Mouse (Mus musculus): Measurements from ENCODE around the gene Pcnx. TPM values are rescaled to one million over a fixed set of nuclear protein-coding genes. Genes with fewer than 3 reads are reported as not detected.

The Pcnx gene
- 10 to 100 TPM; 71.6 to 86.7 TPM for total RNA-seq (2021)

DNA sequence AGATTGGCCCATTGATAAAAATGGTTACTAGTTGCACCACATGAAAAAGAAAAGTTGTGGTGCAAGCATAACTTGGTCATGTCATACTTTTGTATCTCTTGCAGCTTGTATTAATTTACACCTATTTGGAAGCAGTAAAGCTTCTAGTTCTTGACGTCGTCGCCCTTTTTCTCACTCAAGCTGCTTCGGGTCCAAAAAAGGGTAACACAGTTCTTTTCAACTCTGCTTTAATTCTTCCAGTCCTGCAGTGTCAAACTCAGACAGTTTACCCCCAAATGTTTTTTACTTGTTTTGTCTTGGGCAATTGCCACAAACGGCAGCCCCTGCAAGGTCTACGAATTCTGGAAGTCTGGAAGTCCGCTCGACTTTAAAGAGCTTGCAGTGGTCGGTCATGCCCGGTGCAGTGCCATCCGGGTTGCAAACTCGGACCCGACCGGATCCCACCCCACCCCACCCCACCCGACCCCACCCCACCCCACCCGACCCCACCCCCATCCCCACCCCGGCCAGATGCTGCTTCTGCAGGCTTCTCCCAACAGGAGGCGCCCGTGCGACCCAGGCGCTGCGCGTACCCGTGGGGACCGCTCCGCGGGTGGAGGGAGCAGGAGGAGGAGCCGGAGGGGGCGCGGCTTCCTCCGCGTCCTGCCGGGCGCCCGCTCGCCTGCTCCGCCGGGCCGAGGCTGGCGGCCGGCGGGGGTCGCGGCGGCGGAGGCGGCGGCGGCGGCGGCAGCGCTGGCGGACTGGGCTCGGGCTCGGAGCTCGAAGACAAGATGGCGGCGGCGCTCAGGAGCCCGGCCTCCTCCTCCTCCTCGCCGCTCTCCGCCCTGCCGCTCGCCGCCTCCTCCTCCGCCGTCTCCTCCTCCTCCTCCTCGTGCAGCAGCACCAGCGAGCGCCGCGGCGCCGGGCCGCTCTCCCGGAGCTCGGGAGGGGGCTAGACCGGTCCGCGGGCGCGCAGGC is at the start of gene Pcnx:
TSS of gene Pcnx (plus strand) at position 673 of the 957 bp plus-strand sequence.
- DNase-seq: peak; percentile 94

DNA sequence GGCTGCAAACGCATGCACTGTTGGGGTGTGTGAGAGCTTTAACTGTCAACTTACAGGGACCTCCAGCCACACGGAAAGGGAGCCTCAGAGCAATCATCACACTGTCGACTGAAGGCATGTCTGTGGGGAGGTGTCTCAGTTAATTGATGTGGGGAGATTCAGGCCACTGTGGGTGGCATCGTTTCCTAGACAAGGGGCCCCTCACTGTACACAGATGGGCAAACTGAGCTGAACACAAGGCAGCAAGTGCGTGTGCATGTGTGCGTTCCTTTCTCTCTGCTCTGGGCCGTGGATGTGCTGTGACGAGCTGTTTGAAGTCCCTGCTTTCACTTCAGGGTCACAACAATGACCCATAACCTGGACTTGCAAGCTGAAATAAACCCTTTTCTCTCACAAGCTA is 49.4 kb upstream of the Pcnx start:
- no peak for DNase-seq

DNA sequence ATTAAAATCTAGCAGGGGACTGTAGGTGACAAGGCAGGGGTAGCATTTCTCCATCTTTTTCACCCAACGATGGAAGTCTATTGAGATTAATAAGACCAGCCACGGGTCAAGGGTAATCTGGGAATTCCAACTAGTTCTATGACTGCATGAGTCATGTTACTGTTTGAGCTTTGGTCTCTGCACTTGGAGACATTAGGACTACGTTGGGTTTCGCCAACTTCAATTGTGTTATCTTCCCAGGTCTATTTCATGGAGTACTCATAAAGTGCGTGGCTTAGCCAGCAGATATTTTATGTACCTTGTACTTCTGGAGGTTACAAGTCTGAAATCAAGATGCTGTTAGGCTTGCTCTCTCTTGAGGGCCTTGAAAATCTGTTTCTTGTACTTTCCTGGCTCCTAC is 45.1 kb upstream of the Pcnx start:
- no peak for DNase-seq

DNA sequence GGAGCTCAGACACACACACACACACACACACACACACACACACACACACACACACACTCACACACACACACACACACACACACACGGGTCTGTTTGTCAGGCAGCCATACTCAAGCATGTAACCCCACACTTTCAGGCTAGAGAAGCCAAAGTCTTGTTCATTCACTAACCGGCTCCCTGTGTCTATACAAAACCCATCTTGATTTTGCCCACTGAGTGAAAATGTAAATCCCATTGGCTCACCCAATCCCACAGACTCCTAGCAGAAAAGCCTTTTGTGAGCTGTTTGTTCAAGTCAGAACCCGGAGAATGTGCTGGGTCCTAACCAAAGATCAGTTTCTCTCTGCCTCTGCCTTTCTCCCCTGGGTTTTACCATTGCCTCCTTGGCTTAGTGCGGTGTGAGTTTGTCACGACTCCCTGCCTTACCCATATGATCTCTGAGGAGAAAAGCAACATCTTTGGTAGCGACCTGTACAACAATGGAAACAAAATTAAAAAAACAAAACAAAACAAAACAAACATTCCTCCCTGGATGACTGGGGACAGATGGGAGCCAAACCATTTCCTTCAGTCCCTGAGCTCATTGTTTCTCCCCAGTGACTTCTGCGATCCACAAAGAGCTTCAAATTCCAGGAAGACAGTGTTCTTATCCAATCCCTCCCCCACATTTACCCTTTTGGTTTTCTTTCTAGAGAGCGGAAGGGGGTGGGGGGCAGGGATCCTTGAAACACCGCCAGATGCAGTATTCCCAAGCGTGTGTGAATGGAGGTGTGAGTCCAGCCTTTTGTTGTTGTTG is 43.3 kb upstream of the Pcnx start:
- DNase-seq: peak; percentile 35

DNA sequence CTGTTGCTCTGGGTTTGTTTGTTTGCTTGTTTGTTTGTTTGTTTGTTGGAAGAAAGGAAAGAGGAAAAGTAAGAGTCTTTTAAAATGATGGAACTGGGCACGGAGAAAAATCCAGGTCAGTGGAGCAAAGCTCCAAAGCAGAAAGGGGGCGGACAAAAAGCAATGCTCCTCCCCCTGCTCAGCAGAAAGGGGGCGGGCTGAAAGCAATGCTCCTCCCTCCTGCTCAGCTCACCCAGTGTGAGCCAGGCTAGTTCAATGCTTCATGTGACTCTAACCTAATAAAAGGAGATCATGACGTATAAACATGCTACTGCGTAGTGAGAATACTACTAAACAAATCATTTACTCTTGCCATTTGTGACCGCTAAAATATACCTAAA is 42.7 kb upstream of the Pcnx start:
- no peak for DNase-seq

DNA sequence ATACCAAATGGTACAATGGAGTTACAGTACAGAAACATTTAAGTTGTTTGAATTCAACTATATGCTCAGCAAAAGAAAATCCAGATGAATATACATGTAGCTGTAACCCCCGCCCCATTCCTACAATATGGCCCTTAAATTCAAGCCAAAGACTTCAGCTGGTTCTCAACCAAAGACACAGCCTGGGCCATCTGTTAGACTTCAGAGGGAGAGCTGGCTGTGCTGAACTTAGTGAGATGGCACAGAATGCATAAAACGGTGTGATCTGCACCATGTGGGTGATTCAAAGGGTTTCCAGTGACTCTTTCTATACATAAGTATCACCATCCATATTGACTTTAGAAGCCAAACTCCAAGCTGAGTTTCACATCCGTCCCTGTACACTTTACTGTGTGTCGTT is 39.1 kb upstream of the Pcnx start:
- no peak for DNase-seq

DNA sequence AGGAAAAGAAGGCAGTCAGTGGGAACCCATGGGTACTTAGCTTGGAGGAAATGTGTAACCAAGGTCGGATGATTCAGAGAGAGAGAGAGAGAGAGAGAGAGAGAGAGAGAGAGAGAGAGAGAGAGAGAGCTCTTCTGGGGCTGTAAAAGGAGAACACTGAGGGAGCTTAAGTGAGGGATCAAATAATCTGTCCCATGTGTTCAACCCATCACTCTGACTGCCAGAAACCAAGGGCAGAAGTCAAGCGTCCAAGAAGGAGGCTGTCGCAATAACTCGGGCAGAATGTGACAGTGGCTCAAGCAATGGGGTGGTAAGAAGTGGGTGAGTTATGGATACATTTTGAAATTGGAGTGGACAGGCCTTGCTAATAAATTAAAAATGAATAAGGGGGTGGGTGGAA is 37.6 kb upstream of the Pcnx start:
- DNase-seq: no peak

DNA sequence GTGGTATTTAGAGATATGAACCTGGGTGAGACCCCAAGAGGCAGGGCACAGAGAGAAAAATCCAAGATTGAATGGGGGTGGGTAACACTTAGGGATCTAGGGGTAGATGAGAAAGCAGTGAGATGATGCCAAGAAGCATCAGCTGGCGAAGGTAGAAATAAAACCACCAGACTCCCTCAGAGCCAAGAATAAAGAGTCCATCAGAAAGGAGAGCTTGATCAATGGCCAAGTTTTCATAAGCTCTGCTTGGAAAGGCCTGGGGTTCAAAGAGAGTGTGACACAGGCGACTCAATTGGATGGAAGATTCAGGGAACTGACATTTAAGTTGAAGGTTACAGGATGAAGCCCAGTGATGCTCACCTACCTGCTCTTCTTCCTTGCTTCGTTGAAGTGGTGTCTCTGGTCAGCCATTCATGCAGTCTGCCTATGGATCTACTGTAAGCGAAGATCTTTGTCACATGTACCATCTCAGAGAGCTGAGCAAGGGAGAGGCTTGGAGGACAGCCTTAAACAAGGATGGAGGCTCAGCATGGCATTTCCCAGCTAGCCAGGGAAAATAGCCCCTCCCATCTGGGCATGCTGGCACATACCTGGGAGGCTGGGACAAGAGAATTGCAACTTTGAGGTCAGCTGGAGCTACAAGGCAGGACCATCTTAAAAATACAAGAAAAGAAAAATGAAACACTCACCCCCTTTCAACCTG is 36.9 kb upstream of the Pcnx start:
- DNase-seq: no peak

DNA sequence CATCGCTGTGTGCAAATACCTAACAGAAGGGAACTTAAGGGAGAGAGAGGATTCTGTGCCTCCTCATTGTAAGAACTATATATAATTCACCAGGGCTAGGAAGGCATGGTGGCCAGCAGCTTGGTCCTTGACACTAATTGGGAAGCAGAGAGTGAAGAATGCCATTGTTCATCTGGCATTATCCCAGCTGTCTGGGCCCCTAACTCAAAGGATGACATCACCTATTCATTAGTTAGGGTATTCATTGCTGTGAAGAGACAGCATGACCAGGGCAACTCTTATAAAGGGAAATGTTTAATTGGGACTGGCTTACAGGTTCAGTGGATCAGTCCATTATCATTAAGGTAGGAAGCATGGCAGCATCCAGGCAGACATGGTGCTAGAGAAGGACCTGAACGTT is 31.5 kb upstream of the Pcnx start:
- DNase-seq: no peak

DNA sequence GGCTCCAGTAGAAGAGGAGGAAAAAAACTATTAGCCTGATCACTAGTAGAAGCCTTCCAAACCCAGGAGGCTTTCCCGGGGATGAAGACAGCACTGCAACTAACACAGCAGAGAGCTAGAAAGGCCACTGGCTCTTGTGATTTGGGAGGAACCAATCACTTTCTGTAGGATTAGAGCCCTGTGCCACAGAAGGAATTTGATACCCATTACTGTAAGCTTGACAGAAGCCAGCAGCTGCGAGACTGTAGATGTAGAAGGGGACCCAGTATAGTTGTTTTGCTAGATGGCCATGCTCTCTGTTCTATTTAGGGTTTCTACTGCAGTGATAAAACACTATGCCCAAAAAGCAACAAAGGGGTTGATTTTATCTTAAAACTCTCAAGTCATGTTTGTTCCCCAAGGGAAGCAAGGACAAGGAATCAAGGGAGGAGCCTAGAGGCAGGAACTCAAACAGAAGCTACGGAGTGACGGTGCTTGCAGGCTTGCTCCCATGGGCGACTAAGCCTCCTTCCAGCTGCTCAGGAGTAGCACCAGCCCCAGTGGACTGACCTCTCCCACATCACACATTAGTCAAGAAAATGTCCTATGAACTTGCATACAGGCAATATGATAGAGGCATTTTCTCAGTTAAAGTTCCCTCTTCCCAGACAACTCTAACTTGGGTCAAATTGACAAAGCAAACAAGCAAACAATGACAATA is 27.6 kb upstream of the Pcnx start:
- DNase-seq: no peak

DNA sequence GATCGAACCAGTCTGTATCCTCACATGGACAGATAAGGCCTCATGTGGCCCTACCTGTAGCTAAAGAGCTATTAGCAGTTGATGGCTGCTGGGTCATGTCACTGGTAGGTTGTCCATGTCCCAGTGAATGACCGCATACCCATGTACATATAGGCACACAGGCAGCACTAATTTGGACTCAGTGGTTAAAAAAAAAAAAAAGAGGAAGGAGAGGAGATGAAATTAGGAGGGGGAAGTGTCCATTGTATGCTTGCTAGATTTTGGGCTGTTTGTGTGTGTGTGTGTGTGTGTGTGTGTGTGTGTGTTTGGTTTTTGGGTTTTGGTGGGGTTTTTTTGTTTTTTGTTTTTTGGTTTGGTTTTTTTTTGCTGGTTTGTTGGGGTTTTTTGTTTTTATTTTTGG is 26.7 kb upstream of the Pcnx start:
- no peak for DNase-seq

DNA sequence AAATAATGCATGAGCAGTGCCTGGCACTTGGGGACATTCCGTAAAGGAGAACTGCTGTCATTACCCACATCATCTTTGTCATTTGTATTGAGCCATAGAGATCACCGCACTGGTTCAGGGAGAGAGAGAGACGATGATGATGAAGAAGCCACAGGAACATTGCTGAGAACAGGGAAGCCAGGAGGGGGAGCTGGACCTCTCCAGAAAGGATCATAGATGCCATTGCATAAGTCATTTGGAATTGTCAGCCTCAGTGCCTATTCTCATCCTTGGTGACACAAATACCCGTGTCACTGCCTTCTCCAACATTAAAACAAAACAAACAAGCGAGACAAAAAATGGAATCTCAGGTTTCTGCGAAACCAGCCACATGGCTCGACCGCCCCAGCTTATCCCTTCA is 23.7 kb upstream of the Pcnx start:
- no peak for DNase-seq

DNA sequence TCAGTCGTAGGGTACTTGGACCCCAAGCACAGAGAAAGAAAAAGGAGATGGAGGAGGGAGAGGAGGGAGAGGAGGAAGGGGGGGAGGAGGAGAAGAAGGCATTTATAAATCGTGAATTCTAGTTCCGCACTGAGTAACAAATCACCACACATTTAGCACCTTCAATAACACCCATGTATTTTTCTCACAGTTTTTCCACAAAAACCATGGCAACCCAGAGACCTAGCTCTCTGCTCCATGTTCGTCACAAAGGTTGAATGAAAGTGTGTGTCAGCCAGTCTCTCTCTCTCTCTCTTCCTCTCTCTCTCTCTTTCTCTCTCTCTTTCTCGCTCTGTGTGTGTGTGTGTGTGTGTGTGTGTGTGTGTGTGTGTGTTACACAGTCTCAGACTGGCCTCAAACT is 22.4 kb upstream of the Pcnx start:
- DNase-seq: no peak

DNA sequence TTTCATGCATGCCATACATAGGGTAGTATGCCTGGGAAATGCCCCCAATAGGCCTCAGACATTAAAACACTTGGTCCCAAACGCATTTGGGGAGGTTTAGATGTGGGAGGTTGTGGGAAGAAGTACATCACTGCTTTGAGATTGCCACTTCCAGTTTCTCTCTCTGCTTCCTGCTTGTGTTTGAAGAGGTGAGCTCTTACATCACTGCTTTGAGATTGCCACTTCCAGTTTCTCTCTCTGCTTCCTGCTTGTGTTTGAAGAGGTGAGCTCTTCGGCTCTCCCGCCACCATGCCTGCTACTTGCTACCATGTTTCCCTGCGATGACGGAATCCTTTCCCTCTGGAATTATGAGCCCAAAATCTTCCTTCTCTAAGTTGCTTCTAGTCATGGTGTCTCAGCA is 20.2 kb upstream of the Pcnx start:
- no peak for DNase-seq

DNA sequence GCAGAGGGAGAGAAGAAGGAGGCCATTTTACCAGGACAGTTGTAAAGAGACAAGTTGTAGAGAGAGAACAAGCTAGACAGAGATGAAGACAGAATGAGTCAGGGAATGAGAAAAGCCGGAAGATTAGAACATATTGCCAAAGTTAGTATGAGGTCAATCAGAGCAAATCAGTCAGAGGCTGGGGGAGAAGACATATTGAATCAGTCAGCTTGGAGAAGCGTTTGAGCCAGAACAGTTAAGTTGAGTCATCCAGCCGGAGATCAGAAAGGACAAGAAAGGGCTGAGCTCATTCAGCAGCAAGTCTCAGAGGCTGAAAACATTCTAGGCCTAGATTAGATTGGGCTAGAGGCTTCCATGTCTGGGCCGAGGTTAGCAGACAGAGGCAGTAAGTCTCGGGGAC is 18.8 kb upstream of the Pcnx start:
- DNase-seq: no peak

DNA sequence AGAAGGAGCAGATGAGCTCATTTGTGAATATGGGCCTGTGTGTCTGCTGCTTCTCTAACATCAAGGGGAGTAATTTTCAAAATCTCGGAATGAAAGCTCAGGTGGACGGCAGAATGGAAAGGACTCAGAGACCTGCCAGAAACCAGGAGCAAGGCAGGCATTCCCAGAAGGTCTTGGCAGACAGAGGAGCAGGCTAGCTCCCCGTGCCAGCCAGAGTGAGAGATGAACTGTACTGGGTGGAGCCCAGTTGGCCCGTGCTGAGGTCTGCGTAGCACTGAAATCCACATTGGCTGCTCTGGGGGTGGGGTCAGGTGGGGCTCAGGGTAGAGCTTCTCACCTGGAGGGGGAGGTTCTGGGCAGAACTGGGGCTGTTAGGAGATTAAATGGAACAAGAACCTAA is 16.3 kb upstream of the Pcnx start:
- DNase-seq: no peak

DNA sequence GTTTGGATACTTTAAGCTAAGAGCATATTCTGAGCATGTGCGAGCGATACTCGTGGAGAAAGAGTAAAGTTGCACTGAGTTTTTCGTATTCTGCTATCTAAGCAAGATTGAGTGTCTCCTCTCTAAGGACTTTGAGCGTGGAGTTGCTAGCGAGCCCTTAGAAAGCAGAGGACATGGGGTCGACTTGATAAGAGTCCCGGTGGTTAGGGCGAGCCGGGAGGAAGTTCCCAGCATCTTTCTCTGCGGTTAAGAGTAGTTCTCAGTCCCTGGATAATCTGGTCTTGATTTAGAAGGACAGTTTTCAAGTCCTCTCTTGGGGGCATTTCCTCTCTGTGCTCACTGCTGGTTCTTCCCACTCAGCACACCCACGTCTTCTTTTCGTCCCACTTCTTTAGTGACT is 15.3 kb upstream of the Pcnx start:
- DNase-seq: no peak

DNA sequence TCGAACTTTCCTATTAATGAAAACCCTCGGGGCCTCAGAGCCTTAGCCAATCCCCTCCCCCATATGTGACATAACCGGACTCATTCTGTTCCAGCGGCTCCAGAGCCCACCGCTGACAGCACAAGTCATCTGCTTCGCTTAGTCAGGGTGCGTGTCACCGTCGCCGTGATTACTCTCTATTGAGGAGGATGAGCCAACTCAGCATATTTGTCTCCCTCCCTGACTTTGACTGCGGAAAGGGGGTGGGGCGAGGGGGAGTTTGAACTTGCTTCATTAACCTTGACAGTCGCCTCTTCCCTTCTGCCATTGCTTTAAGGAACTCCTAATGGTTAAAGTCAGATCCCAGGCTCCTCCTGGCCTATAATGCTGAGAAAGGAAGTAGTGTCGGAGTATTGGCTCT is 14.8 kb upstream of the Pcnx start:
- peak; percentile 45 for DNase-seq

DNA sequence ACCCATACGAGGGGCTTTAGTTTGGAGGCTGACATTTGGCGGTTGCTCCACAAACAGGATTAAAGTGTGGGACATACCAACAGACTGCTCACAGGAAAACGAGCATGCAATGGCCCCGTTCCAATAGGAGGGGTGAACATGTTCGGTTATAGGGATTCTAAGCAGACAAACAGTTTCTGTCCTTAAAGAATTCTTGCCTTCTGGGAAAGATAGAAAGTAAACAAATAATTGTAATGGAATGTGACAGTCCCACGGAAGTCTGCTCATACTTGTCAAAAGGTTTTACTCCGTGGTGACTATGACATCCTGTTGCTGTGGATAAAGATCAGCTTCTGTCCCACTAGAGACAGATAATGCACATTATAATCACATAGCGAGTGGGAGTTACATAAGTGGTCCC is 10.2 kb upstream of the Pcnx start:
- no peak for DNase-seq

DNA sequence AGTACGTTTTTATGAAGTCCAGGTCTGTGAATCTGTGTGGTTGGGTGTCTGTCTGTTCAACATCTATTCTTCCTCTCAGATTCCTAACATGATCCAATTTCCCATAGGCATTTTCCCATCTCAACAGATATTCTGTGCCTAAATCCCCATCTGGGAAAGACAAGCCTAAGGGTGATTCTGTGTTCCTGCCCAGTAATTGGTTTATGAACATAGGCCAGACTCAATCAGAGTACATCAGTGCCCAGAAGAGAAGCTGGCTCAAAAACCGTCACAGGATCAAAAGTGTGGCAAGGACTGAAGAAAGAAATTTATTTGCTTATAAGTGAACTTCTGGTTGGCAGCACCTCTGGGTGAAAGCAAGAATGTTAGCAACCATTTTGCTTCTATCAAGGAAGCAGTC is 7.3 kb upstream of the Pcnx start:
- no peak for DNase-seq

DNA sequence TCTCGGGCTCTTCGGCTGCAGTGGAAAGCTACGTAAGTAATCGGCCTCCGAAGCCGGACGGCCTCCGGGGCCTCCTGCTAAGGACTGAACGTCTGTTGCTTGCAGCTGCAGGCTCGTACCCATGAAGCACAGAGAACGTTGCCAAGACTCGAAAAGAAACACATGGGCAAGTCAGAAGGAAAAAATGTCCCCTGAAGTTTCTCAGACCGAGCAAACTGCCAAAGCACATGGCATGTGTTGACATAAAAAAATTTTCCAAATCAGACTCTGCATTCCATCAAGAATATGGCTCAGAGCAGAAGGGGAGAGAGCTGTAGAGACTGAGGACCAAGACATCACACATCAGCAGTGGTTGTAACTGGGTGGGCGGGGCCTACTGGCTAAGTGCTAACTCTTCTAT is 6.8 kb upstream of the Pcnx start:
- DNase-seq: peak; percentile 56

DNA sequence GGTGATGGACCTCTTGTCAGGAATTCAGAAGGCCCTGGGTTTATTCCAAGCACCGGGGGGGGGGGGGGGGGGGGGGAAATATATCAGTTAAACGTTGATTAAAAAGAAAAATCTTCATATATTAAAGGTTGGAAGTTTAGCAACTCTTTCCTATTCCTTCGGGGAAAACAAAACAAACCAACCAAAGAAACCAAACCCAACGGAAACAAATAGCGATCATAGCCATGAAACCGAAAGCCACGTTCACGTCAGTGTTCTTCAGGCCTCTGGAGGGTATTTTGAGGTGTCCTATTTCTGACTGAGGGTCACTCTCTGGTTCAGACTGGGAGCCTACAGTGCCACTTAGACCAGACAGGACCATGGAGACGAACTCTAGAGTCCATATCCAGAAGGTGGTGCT is 6.3 kb upstream of the Pcnx start:
- no peak for DNase-seq

DNA sequence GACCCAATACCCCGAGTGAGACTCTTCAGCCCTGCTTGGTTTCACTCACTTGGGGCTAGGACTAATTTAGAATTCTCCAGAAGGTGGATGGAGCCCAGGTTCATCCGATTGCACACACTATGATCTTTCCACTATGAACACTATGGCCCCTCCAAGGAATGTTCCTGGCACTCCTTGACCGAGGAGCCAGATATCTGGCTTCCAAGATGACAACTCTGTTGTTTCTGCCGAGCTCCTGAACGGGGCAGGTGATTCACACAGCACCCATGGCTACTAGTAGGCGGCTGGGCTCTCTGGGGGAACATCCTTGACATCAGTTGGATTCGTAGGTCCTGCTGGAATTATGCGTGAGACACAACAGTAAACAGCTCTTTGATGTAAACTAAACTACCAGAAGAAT is 4.8 kb upstream of the Pcnx start:
- DNase-seq: no peak

Data from heart, postnatal 4 days (tissue).